Mouse (Mus musculus) right cerebral cortex, adult 18-20 months (tissue): ENCODE measurements at regions not wholly inside any gene's neighbourhood (a gene's known extent, or its start where the extent isn't known, plus 50 kb on each side); places are given as distances from the start of the nearest gene placed in this dataset.

Experiments used
- DNase-seq: peaks from one replicate; pipeline ENCODE4 v3.0.0; 2022; ENCODE audit warnings: mixed read lengths

DNA sequence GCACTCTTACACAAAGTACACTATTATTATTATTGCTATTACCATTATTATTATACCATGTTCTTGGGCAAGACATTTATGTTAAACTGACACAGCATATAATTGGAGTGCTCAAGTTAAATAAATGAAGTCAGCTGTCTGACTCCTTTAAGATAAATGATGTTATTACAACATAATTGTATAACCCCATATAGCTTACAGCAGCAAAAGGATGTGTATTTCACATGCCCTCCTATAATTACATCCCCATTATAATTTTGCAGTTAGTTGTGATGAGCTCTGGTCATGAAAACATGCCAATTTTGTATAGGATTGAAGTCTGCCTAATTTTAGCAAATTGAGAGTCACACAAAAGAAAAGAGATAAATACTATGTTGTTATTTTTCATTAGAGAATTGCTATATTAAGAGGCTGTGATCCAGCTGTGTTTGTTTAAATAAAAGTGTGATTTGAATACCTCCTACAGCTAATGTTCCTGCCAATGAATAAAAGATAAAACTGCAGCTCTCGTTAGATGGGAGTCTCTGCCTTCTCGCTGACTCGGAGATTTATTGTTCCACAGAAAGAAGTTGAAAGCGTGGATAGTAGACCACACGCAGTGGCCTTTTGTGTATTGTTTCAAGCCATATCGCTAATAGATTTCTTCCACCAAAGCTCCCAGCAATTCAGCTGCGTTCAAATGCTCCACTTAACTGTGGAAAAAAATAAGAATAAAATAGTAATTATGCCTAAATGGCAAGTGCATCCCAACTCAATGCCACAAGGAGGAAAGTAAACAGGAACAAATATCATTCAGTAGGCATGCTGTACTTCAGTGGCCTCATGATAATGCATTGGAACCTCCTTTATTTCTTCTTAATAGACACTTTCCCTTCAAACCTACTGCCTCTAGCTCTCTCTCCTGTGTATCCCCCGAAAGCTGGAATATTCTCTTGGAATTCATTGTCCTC lies 194.9 kb upstream of the Gm10192 start:
- no peak for DNase-seq

- no peak for DNase-seq
These were observed 177.5 kb upstream of the Gm10192 start for GRCm38 (mm10) chr4:97360473-97360872.

DNA sequence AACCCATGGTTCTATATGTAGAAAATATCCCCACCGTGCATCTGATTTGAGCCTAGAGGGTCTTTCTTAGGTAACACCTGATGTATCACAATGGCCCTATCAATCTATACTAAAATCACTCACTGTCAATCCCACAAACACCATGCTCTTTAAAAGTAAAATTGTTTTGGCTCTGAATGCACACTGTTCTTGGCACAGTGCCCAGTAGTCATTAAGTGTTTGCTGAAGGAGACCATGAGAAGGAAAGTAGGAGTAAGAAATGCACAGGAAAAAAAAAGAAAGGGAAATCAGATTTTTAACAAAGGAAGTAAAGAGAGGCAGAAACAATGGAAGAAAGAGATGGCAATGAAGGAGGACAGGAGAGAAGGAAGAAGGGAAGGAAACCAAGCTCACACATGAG lies 175.0 kb upstream of the Gm10192 start:
- no peak for DNase-seq

DNA sequence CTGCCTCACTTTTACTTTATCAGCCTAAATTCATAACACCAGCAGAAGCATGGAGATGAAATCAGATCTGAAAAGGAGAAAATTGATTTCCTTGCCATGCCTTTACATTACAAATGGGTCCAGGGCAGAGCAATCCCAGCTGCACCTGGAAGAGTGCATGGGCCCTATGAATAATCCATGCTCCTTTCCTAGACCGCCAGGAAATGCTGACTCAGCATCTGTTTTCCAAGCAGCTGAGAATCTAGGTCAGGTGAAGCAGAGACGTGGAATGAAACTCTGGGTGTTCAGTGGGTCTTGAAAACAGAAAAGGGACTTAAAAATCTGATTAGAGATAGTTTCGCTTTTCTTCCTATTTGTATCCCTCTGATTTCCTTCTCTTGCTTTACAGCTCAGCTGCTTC lies 163.8 kb upstream of the Gm10192 start:
- peak; percentile 8 for DNase-seq

DNA sequence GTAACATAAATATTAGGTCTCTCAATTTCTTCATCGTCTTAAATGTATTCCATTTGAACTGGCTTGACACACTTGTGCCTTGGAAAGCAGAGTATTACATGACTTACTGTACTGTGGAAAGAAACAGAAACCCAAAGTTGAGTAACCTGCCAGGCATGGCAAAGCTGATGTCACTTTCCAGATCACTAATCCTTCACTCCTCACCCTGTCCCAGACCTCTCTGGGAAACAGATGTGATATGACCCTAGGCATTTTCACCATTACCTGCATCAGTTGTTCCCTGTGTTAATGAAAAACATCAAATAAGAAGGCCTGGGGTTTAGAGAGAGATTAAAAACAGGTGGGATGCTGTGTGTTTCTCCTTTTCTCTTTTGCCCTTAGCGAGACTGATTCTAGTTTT lies 161.4 kb upstream of the Gm10192 start:
- DNase-seq = no peak

- no peak for DNase-seq
These were observed 160.4 kb upstream of the Gm10192 start for GRCm38 (mm10) chr4:97343378-97343777.
